Mouse (Mus musculus) cerebellum, postnatal 4 days (tissue): ENCODE measurements at regions not wholly inside any gene's neighbourhood (a gene's known extent, or its start where the extent isn't known, plus 50 kb on each side); places are given as distances from the start of the nearest gene placed in this dataset.
"Not testable (repeated sequence)": the region's sequence is repeated elsewhere in the genome, so short reads cannot be mapped to it uniquely, and the experiment has no call there.

ENCODE experiments used
- DNase-seq, 2 experiments: peaks; one replicate each; pipeline ENCODE4 v3.0.0; 2022; ENCODE audit warnings: low spot score in 2 of 2, mixed read lengths in 1 of 2

DNA sequence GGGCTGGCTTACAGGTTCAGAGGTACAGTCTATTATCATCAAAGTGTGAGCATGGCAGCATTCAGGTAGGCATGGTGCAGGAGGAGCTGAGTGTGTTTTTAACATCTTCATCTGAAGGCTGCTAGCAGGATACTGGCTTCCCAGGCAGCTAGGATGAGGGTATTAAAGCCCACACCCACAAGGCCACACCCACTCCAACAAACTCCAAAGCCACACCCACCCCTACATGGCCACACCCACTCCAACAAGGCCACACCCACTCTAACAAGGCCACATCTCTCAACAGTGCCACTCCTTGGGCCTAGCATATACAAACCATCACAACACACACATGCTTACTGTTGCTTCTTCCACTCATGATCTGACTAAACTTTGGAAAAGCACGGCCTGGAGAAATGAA is 172.5 kb downstream of the Msrb3 start:
- DNase-seq = no peak

DNA sequence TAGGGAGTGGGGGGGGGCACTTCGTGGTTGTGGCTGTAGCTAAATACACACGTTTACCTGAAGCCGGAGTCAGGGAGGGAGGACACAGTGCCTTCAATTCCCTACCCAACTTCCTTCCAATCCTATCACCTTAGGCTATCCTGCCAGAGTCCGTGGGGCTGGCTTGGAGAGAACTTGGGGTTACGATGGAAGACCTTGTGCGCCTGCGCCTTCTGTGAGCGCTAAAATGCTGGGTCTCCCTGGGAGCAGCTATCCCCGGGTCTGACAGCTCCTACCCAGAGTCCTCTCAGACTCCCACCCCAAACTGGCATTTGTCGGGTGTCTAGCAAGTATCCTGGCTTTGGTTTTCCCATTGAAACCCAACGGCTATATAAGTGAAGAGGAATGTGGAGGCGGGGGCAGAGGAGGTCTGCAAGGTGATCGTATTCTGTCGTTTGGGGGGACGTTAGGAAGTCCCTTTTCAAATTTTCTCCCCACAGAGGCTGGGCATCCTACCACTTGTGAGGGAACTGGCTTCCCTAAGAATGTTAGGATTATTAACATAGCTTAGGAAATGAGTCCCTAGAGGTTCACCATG is 176.9 kb downstream of the Msrb3 start:
- DNase-seq = no peak

DNA sequence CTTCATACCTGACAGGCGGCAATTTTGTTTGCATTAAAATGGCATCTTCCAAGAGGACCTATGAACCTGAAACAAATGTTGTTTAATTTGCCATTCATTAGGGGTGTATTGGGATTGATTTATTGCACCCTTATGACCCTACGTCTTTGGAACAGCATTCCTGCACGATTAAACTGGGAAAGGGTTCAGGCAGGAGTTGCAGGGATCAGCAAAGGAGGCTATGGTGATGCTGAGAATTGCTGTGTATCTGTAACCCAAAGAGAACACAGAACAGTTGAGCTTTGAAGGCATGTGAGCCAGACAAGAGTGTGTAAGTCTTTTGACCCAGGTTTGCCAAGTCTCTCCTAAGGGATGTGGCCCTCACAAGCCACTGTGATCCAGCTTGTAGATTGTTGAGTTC is 177.9 kb downstream of the Msrb3 start:
- DNase-seq = no peak

DNA sequence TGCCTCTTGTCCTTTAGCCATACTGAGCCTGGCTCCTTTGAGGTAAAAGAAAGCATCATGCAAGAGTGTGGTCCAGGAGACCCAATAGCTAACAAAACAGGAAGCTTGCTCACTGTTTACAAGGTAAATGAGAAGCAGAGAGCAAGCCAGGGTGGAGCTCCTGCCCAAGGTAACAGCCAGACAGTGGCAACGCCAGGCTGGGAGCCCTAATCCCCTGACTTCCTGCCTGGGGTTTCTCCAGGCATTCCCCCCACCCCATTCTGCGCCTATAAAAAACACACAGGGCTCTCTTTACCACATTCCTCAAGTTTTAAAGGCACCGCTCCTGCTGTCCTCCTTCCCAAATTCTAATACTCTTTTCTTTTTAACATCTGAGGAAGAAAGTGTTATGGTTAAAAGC is 178.8 kb downstream of the Msrb3 start:
- no peak for DNase-seq

DNA sequence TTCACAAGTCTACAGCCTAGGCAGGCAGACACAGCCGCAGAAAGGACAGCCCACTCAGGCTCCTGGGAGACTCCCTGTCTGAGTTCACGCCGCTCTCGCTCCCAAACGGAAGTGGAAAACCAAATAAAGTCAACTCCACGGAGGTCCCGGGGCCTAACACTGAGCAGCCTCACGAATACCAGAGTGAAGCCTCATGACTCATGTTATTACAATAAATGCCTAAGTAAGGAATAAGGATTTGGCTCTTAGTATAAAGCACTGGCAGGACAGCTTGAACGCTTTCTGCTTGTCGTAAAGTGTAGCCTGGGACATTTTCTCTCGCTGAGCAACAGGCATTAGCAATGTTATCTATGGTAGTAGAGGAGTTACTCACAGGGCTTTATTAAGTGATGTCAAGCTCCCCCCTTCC is 181.7 kb downstream of the Msrb3 start:
- DNase-seq = no peak

DNA sequence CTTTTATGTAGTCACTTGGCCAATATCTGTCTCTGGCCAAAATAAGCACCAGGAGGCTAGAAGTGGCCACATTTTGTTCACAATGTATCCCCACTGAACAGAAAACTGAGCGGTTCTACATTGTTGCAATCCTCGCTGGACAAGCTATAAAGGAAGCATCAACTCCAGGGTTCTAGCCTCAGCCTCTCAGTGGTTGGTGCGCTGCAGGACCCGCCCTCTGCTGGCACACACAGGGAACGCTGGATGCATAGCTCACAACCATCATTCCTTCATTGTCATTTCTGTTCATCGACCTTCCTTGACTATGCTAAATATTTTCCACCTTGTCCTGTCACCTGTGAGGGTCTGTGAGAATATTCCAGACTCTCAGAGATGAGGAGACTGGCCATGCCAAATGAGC is 182.5 kb downstream of the Msrb3 start:
- DNase-seq = no peak

DNA sequence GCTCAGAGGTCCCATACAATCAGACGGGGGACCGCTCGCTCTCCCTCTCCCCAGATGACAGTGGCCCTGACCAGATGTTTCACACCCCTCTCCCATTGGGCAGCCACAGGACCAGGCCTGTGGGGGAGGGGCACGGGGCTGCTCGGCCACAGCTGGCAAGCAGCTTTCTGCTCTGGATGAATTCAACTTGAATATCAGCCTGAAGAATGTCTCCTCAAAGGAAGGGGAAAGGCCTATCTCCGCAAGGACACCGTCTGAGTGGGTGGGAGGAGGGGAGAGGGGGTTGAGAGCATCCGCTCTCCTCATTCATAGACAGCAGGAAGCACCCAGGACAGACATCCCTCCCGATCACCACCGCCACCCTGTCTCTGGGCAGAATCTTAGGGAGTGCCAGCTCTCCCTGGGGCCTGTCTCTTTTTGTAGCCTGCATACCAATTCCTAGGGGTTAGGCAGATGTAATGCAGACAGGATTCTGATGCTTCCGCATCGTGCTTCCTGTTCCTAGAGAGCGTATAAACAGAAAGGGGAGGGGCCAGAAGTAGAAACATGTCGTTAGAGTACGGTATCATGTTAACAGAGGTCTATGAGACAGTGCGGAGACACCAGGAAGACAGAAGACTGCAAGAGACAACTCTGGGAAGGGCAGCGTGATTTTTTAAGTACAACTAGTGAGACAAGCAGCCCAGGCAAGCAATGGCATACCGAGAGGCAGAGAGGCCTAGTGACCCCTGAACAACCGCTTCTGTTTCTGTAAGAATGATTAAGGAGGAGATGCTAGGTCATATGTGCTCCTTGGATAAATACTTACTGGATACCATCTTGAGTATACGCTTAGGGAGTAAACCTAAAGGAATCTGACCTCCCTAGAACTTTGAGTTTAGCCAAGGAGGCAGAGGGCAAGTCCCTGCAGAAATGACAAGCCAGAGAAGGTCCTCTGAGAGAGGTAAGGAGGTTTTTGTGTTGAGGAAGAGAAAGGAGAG is 190.8 kb downstream of the Msrb3 start:
- DNase-seq = no peak

DNA sequence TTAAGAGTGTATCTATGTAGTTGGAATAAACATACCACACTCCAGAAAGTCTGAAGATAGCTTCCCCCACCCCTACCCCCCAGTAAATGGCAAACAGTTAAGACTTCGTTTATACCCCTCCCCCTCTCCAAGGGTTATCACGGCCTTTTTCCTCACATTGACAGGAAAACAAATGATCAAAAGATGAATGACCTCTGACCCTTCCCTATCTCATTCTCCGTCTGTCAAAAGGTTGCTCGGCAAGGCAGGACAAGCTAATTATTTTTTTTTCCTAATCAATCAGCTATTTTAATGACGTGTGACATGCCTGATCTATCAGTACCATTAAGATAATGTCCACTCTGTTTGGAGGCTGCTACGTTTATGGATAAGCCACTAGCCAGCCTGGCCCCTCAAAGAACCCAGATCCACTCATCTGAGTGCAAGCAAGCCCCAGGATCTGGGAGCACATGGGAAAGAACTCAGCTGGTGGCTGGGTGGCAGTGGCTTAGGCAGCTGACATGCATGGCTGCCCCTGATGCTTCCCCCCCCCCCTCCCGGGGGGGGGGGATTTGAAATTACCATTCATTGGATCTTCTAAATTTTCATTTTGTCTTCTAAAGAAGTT is 192.1 kb downstream of the Msrb3 start:
- DNase-seq = no peak

DNA sequence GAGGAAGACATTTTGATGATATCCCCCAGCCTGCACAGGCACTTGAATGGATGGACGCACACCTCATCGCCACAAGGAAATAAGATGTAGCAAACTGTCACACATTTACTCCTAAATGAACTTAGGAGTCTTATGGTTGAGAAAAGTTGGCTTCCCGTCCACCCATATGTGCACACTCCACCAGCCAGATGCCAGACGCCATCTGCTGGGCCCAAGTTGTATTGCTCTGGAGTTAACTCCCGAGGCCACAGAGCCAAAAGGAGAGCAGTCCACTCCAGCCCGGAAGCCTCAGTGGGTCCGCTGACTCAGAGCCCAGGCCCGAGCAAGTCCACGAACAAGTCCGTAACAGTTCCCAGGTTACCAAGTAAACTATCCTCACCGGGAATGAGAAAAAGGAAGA is 197.1 kb downstream of the Msrb3 start:
- DNase-seq = peak; percentile 62 to 83

DNA sequence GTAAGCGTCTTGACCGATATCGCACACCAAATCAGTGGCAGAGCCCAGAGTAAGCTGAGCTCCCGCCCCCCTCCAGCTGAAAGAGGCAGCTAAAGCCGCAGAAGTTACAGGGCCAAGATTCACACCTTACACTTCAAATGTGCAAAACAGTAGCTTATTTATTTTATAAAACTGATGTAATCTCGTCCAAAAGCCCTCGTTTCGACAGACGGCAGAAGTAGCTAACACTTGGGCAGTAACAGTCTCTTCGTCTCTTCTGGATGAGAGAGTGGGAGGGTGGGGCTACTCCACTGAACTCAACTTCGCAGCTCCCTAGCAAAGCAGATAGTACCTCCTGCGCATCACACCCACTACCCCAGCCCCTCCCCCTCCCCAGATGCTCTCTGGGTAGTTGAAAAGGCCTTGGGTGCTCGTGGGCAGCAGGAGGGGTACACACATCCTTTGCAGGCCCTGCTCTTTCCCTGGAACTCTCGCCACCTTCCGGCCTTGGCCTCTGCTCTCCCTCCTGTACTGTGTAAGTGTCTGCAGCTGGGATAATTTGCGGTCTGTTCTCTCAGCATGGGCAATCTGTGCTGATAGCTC is 201.5 kb downstream of the Msrb3 start:
- no peak for DNase-seq

DNA sequence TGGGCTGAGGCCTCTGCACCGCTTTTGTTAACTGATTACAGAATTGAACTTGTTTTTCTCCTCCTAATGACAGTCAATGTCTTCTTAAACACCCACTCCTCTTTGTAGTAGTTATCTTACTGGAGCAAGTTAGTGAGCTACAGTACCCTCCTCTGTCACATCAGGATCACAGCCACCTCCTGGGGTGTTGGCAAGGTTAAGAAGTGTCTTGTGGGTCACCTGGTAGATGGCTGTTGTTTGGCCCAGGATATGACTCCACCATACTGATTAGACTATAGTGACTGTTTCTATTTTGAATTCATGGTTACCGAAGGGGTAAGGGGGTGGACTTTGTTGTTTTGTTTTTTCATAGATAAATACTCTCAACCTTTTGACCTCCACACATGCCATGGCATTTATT is 202.4 kb downstream of the Msrb3 start:
- no peak for DNase-seq

DNA sequence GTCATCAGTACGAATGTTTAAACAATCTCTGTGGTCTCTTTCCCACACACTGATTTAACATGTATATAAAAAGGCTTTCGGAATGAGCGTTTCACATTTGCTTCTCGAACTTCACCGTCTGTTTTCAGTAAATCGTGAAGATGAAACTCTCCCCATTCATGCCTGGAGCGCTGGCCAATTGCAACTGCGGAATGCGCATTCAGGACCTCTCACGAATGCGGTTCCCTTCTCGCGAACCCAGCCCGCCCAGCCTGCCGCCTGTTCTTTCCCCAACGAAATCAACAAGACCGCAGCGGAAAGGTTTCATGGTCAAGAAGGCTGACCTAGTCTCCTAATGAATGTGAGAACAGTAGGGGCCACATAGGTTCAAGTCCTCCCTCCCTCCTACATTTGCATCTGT is 204.4 kb downstream of the Msrb3 start:
- DNase-seq = no peak

DNA sequence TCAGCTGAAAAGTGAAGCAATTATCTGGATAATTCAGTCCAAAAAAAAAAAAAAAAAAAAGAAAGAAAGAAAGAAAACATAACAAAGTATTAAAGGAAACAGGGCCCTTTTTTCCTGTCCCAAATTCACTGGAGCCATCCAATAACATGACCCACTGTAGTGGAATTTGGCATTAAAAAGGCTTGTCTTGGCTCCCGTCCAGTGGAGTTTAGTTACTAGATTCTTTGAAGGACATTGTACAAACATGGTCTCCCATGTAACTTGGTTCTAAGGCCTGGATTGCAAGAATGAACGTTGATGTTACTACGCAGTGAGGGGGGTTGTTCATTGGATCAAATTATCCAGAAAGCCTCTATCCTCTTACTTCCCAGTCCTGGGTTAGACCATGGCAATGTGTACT is 207.4 kb downstream of the Msrb3 start:
- DNase-seq = no peak

DNA sequence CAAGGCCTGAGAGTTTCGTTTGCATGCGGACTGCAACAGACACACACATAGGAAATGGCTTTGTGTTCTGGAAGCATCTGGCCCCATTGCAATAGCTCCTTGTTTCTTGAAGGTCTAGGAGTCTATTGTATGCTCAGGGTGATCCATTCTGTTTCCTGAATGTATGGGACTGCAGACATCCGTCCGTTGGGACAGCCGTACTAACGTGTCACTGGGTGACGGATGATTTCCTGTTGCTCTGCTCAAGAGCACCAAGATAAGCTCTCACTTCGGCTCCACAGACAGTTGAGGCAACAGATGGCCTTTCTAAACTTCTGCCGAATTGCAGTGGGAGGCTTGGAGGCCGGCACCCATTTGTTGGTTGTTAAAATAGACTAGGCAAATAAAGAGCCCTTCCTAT is 209.9 kb upstream of the Hmga2 start:
- DNase-seq = no peak

DNA sequence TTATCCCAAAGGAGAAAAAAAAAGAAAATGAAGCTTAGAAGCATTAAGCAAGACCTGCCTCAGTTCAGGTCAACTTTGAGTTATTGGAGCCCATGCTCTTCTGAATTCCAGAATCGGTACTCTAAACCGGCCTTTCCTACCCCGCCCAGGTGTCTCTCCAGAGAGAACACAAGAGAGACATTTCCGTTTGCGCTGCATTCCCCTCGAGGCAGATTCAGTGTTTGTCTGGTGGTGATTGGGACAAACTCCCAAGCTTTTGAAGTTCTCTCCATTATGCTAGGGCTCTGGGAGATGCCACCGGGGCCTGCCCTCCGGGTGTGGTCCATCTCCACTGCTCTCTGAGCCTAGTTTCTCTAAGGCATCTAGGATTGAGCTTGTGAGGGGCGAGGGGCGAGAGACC is 205.8 kb upstream of the Hmga2 start:
- no peak for DNase-seq

DNA sequence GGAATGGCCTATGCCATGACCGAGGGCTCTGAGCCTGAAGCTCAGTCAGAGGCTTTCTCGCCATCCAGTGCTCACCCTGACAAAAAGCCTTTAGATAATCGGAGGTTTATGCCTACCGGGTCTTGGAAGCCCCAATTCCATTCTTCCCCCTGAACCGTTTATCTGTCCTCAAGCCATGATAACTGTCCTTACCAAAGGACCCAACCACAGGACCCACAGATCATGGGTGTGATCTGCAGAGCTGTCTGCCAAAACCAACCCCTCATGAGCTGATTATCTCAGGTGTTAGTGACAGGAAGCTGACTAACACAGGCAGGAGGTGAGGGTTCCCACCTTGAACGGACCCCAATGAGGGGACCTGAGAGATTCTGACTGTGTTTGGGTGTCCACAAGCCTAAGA is 203.7 kb upstream of the Hmga2 start:
- DNase-seq = no peak

DNA sequence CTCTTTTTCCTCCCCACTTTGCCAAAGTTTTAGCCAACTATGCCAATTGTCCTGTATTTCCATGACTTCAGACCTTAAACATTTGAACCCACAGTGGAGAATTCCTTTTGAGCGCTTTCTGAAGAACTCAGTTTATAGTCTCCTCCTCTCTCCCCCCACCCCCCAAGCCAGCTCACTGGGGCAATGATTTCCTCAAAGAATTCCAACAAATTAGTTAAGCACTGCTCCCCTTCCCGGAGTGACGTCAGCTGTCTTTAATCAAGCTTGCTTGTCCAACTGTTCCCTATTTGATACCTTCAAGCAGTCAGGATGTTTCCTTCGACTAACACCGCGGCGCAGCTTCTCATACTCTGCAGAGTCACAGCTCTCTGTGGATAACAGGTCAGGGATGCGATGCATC is 202.0 kb upstream of the Hmga2 start:
- DNase-seq = no peak

DNA sequence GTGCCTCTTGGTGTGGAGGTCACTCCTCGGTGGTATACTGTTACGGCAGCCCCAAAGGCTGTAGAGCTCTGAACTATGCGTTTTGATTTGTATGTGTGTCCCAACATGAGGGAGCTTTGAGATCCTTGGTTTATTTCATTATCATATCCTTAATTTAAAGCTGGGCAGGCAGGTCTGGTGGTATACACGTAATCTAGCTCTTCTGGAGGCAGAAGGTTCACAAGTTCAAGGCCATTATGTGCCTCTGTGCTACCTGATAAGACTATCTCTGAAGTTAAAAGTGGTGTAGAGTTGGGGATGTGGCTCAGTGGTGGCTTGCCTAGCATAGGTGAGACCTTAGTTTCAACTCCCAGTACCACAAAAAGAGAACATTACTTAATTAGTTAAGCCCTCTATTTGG is 199.1 kb upstream of the Hmga2 start:
- DNase-seq = no peak

DNA sequence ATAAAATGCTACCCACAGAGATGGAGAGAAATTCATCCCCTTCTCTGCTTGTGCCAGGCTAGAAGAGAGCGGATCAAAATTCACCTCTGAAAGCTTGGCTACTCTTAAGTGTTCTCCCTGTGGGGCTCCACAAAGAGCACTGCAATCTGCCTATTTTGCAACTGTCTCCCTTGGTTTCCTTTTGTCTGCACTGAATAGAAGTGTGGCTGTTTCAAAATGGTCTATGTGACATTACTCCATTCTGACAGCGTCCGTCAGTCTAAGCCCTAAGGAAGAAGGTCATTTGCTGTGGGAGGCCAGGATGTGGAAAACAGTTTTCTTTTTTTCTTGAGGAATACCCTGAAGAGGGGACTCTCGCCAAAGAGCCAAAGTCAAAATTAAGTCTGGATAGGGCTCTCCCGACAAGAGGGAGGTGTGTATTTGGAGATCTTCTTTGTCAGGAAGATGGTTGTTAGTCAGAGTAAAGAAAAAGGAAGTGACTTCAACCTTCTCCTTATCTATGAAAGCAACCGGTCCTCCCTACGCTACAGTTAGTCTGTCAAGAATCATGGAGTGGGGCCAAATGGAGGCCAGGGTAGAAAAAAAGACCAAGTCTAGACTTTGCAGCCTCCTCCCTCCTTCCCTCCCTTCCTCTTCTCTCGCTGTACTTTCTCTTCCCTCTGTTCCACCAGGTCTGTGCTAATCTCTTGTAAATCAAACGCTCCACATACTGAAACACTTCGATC is 198.2 kb upstream of the Hmga2 start:
- DNase-seq = no peak

DNA sequence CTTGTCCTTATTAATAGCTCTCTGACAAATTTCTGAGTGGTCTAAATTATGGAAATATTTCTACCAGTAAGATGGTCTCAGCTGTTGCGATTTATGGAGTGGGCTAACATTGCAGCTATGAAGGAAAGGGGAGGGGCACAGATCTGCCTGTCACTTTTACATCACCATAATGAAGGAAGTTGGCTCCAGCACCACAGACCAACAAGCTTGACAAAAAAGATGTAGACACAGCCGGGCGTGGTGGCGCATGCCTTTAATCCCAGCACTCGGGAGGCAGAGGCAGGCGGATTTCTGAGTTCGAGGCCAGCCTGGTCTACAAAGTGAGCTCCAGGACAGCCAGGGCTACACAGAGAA is 191.4 kb upstream of the Hmga2 start:
- not testable (repeated sequence) for DNase-seq

DNA sequence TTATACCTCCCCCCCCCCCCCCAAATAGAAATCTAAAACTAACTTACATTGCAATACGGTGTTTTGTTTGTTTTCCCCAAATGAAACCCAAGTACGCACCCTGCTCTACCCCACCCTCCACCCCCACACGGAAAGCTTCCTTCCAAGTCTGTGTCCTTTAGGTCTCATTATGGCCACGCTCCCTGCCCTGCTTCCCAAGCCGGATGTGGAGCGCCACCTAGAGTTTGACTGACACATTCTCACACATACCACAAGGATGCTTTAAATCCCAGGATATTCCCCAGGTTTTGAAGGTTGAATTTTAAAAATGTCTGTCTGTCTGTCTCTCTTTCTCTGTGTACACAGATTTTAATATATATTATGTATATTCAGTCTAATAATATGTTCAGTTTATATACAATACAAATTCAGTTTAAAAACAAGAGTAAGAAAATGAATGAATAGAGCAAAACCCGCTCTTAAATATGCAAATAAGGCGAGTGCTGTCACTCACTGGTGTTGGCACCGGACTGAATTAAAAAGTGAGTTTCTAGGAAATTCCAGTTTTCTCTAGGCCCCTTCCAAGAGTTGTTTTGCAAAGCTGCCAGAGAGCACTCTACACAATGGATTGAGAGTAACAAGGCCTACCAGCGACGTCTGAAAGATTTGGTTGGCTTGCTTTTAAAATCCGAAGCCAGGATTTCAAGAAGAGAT is 190.9 kb upstream of the Hmga2 start:
- peak; percentile 36 to 70 for DNase-seq
